ENCODE assay signal across 8 mouse cellular contexts in the genomic region with DNA sequence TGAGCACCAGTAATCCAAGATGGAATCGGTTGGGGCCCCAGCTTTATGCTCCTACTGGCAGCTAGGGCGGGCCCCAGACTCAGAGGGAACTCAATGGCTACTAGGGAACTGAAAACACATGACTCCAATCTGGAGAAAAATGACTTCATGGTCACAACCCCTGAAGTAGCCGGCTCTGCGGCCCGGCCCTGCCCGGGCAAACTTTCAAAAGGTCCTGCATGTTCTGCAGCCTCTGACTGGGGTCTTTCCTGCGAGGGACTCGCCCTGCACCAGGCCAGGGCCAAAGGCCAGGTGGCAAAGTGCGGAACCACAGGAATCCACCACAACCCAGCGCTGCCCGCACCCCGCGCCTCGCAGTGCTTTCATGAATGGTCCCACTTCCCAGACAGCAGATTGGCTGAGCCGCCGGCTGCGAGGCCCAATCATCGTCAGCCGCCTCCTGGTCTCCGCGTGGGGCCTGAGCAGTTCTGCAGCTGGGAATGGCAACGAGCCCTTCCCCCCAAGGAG.
DNase-seq lines count a peak whose midpoint lies in the region; ATAC-seq and TF ChIP-seq lines count a peak whose summit lies in the region.

No protein-coding gene starts in this region.

- H3K4me1 ChIP-seq in bone marrow, adult 2 months (ENCODE audit: control insufficient read depth, insufficient read depth, low read length) = peaks cover 7% of the 10 kb centered on the region
- peaks cover 20% of the 10 kb centered on the region for H3K4me1 ChIP-seq in embryonic facial prominence, embryonic 15.5 days
- peaks cover 20% of the 10 kb centered on the region for H3K4me1 ChIP-seq in heart, embryonic 10.5 days
- peaks cover 7% of the 10 kb centered on the region; the same call in 1 of the 2 replicates for H3K4me1 ChIP-seq in kidney, embryonic 14.5 days (ENCODE audit: control insufficient read depth, insufficient read depth, low read length)
- peaks cover 24% of the 10 kb centered on the region for H3K4me1 ChIP-seq in limb, embryonic 13.5 days
- H3K4me1 ChIP-seq in midbrain, embryonic 13.5 days (replicated peaks) = peaks cover 13% of the 10 kb centered on the region

- TF ChIP-seq CTCF in bone marrow, adult 2 months (IDR thresholded peaks at IDR 0.05; ENCODE audit: control insufficient read depth, insufficient read depth, low read length) = no peak

- TF ChIP-seq POLR2A in bone marrow, adult 2 months (IDR thresholded peaks at IDR 0.05; ENCODE audit: borderline replicate concordance, control insufficient read depth, low read depth, low read length) = no peak

- peak overlapping the region; percentile 71 for H3K4me2 ChIP-seq in embryonic facial prominence, embryonic 15.5 days (replicated peaks)
- H3K4me2 ChIP-seq in kidney, embryonic 14.5 days (replicated peaks; ENCODE audit: low read depth, low read length) = peak overlapping the region; percentile 71
- H3K4me2 ChIP-seq in limb, embryonic 13.5 days (replicated peaks) = peak overlapping the region; percentile 75
- peak overlapping the region; percentile 65 for H3K4me2 ChIP-seq in midbrain, embryonic 13.5 days (replicated peaks)

- DNase-seq in heart, embryonic 10.5 days (ENCODE audit: low spot score) = peak; percentile 93
- peak; percentile 34 to 71 for DNase-seq in spleen, postnatal 4 days (ENCODE audit: low spot score in 2 of 2)

- WGBS in bone marrow, adult 2 months = under 1% methylated on average over 22 of the region's 22 CpGs
- 1% methylated on average over 19 of the region's 22 CpGs for WGBS in embryonic facial prominence, embryonic 15.5 days
- under 1% methylated on average over 22 of the region's 22 CpGs for WGBS in heart, embryonic 10.5 days
- WGBS in kidney, embryonic 14.5 days = under 1% methylated on average over 22 of the region's 22 CpGs
- under 1% methylated on average over 22 of the region's 22 CpGs for WGBS in limb, embryonic 13.5 days
- WGBS in midbrain, embryonic 13.5 days = under 1% methylated on average over 22 of the region's 22 CpGs

- no peaks in the 10 kb centered on the region for H3K36me3 ChIP-seq in embryonic facial prominence, embryonic 15.5 days
- H3K36me3 ChIP-seq in heart, embryonic 10.5 days = no peaks in the 10 kb centered on the region
- H3K36me3 ChIP-seq in kidney, embryonic 14.5 days (ENCODE audit: control insufficient read depth, insufficient read depth, low read length) = no peaks in the 10 kb centered on the region
- H3K36me3 ChIP-seq in limb, embryonic 13.5 days = no peaks in the 10 kb centered on the region
- no peaks in the 10 kb centered on the region for H3K36me3 ChIP-seq in midbrain, embryonic 13.5 days

- no peak overlapping the region for H3K4me3 ChIP-seq in bone marrow, adult 2 months (replicated peaks; ENCODE audit: control insufficient read depth, low read depth, low read length)
- H3K4me3 ChIP-seq in embryonic facial prominence, embryonic 15.5 days (replicated peaks) = peak overlapping the region; percentile 32
- peak overlapping the region; percentile 59 for H3K4me3 ChIP-seq in heart, embryonic 10.5 days
- peak overlapping the region; percentile 29 for H3K4me3 ChIP-seq in kidney, embryonic 14.5 days (ENCODE audit: low read length)
- H3K4me3 ChIP-seq in limb, embryonic 13.5 days = peak overlapping the region; percentile 36
- peak overlapping the region; percentile 31 for H3K4me3 ChIP-seq in midbrain, embryonic 13.5 days (replicated peaks)

- no peaks in the 10 kb centered on the region for H3K9me3 ChIP-seq in embryonic facial prominence, embryonic 15.5 days (replicated peaks)
- H3K9me3 ChIP-seq in heart, embryonic 10.5 days = no peaks in the 10 kb centered on the region
- H3K9me3 ChIP-seq in kidney, embryonic 14.5 days (ENCODE audit: control insufficient read depth, low read length) = no peaks in the 10 kb centered on the region
- no peaks in the 10 kb centered on the region for H3K9me3 ChIP-seq in limb, embryonic 13.5 days
- H3K9me3 ChIP-seq in midbrain, embryonic 13.5 days = no peaks in the 10 kb centered on the region

- H3K9ac ChIP-seq in embryonic facial prominence, embryonic 15.5 days = no peak overlapping the region
- peak overlapping the region; percentile 51 for H3K9ac ChIP-seq in kidney, embryonic 14.5 days (ENCODE audit: low read depth, low read length)
- peak overlapping the region; percentile 61 for H3K9ac ChIP-seq in limb, embryonic 13.5 days
- peak overlapping the region; percentile 24; the same call in 1 of the 2 replicates for H3K9ac ChIP-seq in midbrain, embryonic 13.5 days (replicated peaks)

- peaks cover 3% of the 10 kb centered on the region; the same call in 1 of the 2 replicates for H3K27me3 ChIP-seq in embryonic facial prominence, embryonic 15.5 days
- peaks cover 33% of the 10 kb centered on the region; the same call in 1 of the 2 replicates for H3K27me3 ChIP-seq in heart, embryonic 10.5 days (ENCODE audit: insufficient read depth, poor library complexity, severe bottlenecking)
- H3K27me3 ChIP-seq in kidney, embryonic 14.5 days (ENCODE audit: control insufficient read depth, insufficient read depth, low read length) = no peaks in the 10 kb centered on the region
- H3K27me3 ChIP-seq in limb, embryonic 13.5 days = no peaks in the 10 kb centered on the region
- peaks cover 16% of the 10 kb centered on the region for H3K27me3 ChIP-seq in midbrain, embryonic 13.5 days

- H3K27ac ChIP-seq in bone marrow, adult 2 months (ENCODE audit: control insufficient read depth, insufficient read depth, low read depth, low read length, poor library complexity) = 0 out of 2 replicates have a peak overlapping the region, but pooled peaks have one; percentile 38
- peak overlapping the region; percentile 86 for H3K27ac ChIP-seq in embryonic facial prominence, embryonic 15.5 days (replicated peaks)
- peak overlapping the region; percentile 88 for H3K27ac ChIP-seq in heart, embryonic 10.5 days
- peak overlapping the region; percentile 64; the same call in 1 of the 2 replicates for H3K27ac ChIP-seq in kidney, embryonic 14.5 days (ENCODE audit: low read depth, low read length)
- peak overlapping the region; percentile 86 for H3K27ac ChIP-seq in limb, embryonic 13.5 days
- H3K27ac ChIP-seq in midbrain, embryonic 13.5 days = no peak overlapping the region

- ATAC-seq in embryonic facial prominence, embryonic 15.5 days (ENCODE audit: insufficient number of reproducible peaks, low FRiP score, low TSS enrichment, low read depth) = peak; percentile 93
- peak; percentile 94 for ATAC-seq in kidney, embryonic 14.5 days (ENCODE audit: low FRiP score, low TSS enrichment)
- ATAC-seq in limb, embryonic 13.5 days (ENCODE audit: low FRiP score, low read depth) = peak; percentile 95
- ATAC-seq in midbrain, embryonic 13.5 days = peak; percentile 98
- no peak for ATAC-seq in erythroid progenitor cell, adult 5-6 weeks (replicated peaks; ENCODE audit: low FRiP score, poor library complexity, severe bottlenecking)
